Mouse (Mus musculus) adrenal gland, adult 18-20 months (tissue): ENCODE results near the gene Adam21. TPM values are rescaled to one million over a fixed set of nuclear protein-coding genes. Genes with fewer than 3 reads are reported as not detected.
"Not testable (repeated sequence)": the region's sequence is repeated elsewhere in the genome, so short reads cannot be mapped to it uniquely, and the experiment has no call there.

Source experiments
- DNase-seq, 2 experiments: peaks; one replicate each; pipeline ENCODE4 v3.0.0; 2021 to 2022; ENCODE audit warnings: low spot score in 2 of 2
- long read RNA-seq, 2 experiments: library from polyadenylated mRNA; stranded (forward); transcript quantifications; one replicate each; pipeline ENCODE4 v2.0.0; 2021
- total RNA-seq, 2 experiments: library from RNA; stranded (reverse); gene quantifications; 1 replicate in 1 of 2; 2 replicates in 1 of 2; pipeline ENCODE4 v1.2.3; 2021

Adam21 gene
- total RNA-seq, result not detected
- long read RNA-seq, experiment 1, result 0 reads
- long read RNA-seq, experiment 2, result 0 reads

DNA sequence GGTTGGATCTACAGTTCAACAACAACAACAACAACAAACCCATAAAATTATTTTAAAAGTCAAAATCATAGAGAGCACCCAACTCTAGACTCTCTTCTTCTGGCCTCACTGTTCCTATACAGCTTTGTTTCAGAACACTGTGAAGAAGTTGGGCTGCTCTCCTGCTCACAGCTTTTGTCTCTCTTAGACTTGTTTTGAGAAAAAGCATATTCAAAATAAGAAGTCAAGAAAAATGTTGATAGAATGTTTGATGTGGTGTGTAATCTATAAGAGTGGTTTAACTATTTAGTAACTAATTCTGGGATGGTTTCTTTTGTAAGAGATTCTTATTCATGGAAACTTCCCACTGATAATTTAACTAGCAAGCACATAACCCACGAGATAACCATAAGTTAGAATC, at the start of gene Adam21:
Adam21 (minus strand) TSS at position 101 of the 400 bp plus-strand sequence.
- no peak for DNase-seq

DNA sequence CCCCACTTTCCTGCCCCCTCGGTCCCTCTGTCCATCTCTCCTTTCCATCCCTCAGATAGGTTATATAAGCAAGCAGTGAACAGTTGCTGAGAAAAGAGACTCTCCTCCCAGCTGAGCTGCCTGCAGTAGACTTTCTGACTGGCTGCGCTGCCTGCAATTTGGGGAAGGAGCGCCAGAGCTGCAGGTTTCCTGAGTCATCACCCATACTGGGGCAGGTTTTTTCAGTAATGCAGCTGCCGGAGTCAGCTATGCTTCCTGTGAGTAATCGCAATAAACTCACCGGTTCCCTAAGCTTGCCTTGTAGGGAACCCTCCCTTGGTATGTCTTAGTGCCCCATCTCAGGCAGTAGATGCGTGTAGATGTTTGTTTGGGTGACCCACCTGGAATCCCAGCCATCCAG, 48.7 kb upstream of the Adam21 start:
- DNase-seq, result no peak

DNA sequence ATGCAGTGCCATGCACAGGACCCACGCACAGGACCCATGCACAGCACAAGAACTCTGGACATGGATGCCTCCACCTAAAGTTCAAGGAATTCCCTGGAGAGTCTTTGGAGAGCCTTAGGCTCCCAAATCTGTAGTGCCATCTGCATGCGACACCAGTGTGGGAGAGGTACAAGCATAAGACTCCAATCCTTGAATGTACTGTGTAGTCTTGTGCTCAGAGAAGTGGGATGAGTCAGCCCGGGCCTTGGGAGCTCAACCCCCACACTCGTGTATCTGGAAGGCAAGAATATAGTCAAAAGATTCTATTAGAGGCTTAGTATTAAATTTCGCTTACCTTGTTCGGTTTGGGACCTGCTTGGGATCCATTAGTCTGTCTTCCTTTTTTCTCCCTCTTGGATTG, 47.5 kb upstream of the Adam21 start:
- no peak for DNase-seq

DNA sequence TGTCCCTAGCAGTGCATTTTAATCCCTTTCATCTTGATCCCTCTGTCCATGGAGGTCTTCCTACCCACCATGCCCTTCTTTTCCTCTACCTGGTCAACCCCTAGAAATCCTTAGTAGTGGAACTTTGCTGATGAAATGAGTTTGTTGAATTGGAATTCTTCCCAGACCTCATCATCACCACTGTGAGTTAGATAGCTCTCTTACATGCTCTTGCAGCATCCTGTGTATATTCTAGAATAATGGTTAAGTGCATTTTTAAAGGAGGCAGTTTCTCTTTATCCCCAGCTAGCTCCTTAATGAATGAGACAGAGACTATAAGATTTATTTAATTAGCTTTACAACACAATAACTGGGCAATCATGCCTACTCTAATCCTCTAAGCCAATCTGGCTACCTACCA, 41.2 kb upstream of the Adam21 start:
- DNase-seq, result no peak

DNA sequence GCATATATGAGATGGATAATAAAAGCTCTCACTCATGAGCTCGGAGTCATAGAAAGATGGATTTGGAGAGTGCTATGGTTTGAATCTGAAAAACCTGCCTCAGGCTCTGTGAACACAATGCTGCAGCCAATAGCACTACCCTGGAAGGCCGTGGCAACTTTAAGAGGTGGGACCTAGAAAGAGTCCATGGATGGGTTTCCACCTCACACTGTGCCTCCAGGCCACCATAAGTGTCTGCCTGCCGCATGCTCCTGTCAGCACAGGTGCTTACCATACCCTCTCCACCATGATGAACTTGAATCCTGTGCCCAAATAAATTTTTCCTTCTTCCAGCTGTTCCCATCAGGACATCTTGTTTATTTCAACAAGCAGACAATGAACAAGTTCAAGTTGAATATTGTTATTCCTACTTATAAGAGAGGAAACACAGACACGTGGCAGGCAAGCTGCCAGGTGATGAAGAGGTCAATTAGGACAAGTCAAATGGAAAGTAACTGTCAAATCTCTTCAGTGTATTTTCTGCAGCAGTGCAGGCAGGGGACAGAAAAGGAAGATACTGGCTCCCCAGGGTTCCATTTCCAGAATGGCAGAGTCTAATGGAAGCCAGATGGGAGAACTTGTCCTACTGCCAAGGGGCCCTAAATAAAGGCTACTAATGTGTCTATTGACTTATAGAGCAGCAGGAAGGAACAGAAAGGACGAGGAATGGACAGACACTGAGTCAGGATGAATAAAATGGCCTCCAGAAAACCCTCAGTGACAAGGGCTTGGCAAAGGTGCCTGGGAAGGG, 36.9 kb upstream of the Adam21 start:
- no peak for DNase-seq

DNA sequence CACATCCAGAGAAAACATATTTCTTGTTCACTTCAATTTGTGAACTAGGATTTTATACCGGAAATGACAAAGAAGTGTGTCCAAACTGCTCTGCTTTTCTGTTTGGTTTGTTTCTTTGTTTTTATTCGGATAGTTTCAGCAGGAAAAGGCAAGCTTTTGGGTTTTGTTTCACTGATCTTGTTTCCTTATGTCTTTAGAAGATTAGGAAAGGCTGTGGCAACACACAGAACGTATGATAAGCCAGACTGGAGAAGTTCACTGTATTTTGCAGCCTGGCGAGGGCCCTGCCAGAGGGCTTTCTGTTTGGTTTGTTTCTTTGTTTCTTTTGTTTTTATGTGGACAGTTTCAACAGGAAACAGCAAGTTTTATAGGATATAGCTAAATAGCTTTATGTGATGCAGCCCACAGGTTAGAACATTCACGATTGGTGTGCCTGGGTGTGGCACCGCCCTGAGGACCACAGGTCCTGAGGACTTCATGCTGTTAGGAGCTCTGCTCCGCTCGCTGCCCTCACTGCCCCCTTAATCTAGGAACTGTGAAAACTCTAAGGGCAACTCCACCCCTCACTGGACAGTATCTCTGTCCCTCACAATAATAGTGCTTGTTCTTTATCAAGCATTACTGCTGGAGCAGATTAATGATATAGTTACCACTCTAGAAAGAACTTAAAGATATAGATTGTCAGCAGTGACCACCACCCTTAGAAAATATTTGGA, 28.4 kb upstream of the Adam21 start:
- DNase-seq, result no peak

DNA sequence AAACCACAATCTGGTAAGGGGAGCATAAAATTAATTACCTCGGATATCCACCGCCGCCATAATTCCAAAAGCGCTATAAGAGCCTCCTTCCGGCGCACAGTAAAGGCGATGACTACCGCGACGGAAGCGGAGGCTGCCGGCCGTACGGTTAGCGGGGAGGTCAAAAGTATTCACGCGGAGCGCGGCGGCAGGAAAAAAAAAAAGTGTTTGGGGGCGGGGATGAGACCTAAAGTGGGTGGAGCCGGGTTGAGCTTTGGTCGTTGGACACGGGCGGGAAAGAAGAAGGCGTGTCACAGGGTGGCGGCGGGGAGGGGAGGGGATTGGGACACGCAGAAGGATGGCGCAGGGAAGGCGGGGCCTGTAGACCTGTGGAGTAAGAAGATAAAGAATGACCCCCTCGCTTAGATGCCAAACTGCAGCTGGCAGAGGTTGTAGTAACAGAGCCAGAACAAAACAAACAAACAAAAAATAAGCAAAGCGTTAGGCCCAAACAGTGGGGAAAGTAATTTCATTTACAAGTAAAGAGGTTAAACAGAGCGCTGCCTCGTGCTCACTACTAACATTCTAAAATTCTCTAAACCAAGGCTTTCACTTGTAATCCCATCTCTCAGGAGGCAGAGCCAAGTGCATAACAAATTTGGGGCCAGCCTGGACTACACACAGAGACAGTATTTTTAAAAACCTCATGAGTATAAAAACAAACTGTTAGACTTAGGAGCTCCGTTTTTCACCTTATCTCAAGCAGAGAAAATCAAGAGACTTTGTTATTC, 26.8 kb upstream of the Adam21 start, which contains the start of gene Med6:
Med6 (minus strand) TSS at position 107 of the 770 bp plus-strand sequence.
- peak; percentile 91 to 92 for DNase-seq

DNA sequence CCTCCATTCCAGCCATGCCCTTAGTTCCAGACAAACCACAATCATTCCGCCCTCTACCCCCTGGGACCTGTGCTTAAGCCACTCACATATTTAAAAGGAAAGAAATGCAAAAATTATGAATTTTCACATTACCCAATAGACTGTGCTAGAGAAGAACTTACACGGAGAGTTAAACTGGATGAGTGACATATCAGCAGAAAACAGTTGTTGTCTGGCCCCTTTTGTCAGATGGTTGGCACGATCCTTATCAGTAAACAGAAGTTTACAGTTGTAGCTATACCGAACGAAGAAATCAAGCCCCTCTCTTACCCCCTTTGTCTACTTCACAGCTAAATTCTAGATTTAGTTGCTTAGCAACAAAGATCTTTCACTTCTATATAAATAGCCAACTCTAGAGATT, 343 bp downstream of the Adam21 start:
- no peak for DNase-seq

DNA sequence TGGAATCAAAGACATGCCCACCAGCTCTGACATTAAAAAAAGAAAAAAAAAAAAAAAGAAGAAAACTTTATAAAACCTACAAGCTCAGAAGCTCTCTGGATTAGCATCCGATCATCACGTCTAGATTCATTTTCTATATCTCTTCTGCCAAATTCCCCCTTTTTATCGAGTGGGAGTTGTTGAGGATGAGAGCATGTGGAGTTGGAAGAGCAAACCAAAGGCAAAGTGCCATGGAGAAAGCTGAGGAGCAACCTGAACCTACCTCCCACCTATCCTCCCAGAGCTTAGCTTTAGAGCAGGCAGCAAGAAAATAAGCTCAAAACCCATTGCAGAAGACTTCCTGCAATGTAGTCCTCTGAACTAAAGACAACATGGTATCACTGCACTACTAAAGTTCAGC, 4.1 kb downstream of the Adam21 start:
- DNase-seq, result no peak

DNA sequence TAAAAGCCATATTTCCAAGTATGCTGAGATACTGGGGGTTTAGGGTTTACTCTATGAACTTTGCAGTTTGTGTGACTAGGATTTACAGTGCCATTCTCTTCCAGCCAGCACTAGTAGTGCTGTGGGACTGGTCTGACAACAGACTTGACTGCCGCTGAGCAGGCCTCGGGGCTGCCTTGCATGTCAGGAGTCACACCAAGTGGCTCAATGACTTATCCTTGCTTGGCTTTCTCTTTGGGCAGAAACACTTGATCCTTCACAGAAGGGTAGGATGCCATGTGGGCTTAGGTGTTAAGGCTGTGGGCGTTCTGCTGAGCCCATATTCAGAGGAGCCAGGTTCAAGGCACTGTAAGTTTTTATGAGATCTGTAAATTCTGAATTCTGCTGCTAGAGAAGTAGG, 19.0 kb downstream of the Adam21 start:
- DNase-seq, result no peak

DNA sequence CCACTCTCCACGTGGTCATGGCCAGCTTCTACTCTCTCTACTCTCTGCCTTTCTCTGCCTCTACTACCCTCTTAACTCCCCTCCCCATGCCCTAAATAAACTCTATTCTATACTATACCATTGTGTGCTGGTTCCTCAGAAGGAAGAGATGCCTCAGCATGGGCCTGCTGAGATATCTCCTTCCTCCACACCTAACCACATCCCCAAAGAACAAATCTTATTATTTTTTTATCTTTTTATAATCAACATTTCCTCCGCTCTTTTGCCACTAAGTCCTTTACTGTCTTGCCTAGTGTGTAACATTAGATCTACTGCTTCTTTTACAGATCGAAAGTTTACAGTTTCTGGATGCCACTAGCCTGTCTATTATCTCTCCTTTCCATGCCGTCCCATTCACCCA, 21.1 kb downstream of the Adam21 start:
- no peak for DNase-seq

DNA sequence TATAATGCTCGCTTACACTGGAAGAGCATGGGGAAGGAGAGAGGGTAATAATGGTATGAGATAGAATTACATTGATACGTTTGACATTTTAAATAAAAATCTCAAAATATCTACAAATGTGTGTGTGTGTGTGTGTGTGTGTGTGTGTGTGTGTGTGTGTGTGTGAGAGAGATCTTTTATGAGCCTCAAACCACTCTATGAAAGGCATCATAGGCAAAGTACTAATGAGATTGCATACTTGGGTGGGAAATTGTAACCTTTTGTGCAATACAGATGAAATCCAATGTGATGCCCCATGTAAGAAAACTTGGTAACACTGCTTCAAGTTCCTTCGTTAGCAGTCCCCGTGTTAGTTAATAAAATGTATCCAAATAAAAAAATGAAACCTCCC, 35.2 kb downstream of the Adam21 start:
- DNase-seq, result no peak

DNA sequence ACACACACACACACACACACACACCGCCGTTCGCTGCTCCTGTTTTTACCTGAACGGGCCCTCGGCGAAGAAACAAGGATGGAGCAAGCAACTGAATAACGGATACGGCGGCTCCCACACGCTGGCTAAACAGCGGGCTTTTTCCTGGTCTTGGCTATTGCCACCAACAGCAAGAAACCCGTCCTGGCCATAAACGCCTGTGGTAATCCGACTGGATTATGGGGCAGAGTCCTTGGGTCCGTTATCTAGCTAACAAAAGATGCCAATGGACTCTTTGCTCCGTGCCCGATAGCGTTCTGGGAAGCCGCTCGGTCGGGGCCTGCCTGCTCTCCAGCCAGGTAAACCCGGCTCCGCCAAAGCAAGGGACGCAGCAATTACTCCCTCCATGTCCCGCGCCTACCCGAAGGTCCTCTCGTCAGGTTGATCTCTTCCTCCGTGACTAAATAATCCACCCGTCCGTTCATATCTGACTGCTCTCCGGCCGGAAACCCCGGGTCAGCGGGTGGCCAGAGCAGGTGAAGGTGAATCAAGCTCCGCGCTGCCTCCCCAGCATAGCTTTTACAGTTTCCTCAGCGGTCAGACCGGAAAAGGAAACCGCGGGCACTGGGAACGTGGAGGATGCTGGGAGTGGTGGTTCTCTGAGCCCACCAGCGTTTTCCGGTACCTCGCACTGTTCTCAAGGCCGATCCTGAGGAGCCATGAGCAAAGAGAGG, 35.8 kb downstream of the Adam21 start, which contains the start of the genes Gm20498 and Synj2bp:
Gm20498 (minus strand) TSS at position 590 of the 713 bp plus-strand sequence.
Synj2bp (minus strand) TSS at position 596 of the 713 bp plus-strand sequence.
- DNase-seq, result peak; percentile 75 to 76

DNA sequence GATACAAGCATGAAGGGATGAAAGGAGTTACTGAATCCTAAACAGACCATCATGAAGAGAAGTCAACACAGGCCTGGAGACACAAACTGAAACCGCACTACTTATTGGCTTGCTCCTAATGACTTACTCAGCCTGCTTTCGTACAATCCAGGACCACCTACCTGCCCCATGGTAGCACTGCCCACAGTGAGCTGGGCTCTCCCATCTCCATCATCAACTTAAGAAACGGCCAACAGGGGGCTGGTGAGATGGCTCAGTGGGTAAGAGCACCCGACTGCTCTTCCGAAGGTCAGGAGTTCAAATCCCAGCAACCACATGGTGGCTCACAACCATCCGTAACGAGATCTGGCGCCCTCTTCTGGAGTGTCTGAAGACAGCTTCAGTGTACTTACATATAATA, 37.7 kb downstream of the Adam21 start:
- DNase-seq, result not testable (repeated sequence)

Other genes with a start within 250 kb of the Adam21 start
- under 1 TPM; 0.83 to 0.93 TPM for gene Slc8a3, start 235.3 kb downstream of the Adam21 start, total RNA-seq
- gene Gm4787, start 189.0 kb downstream of the Adam21 start, total RNA-seq, result under 1 TPM; 0.80 TPM
- 1 to 10 TPM; 1.1 to 1.2 TPM for gene Adam4, start 146.5 kb downstream of the Adam21 start, total RNA-seq
- 100 to 1,000 TPM in 1 of 2 experiments, 10 to 100 TPM in 1; 99.5 to 104 TPM for gene Cox16, start 83.3 kb downstream of the Adam21 start, total RNA-seq
- 10 to 100 TPM; 37.2 to 40.4 TPM for gene Gm20498, start 35.6 kb downstream of the Adam21 start, total RNA-seq
- 10 to 100 TPM; 30.3 to 32.5 TPM for gene Synj2bp, start 35.6 kb downstream of the Adam21 start, total RNA-seq
- 10 to 100 TPM; 21.8 to 24.2 TPM for gene Med6, start 26.5 kb upstream of the Adam21 start, total RNA-seq
- gene Ttc9, start 62.8 kb upstream of the Adam21 start, total RNA-seq, result 1 to 10 TPM; 3.5 to 4.1 TPM
- gene Map3k9, start 212.7 kb upstream of the Adam21 start, total RNA-seq, result 1 to 10 TPM in 1 of 2 experiments, under 1 TPM in 1; 0.89 to 2.8 TPM